Mouse (Mus musculus) stomach, embryonic 16.5 days (tissue): ENCODE measurements around the gene Zfp462. TPM values are rescaled to one million over a fixed set of nuclear protein-coding genes. Genes with fewer than 3 reads are reported as not detected.

Experiments used
- ATAC-seq: fragments of 200-750 bp; cut with Nextera tagmentation; 2 replicates; pipeline ENCODE4 v1.8.0; 2017; ENCODE audit warnings: moderate number of reproducible peaks, moderate TSS enrichment; ENCODE audit not compliant: insufficient read depth, low FRiP score
- H3K27ac ChIP-seq: fragments of 300-500 bp; sonication (generic); 2 replicates; pipeline ENCODE4 v1.5.1; 2014; ENCODE audit warnings: low read length
- H3K27me3 ChIP-seq: fragments of 300-500 bp; sonication (generic); 2 replicates; pipeline ENCODE4 v1.6.1; 2014; ENCODE audit warnings: low read length, control low read depth, mixed read lengths; ENCODE audit not compliant: control insufficient read depth, insufficient read depth
- H3K36me3 ChIP-seq: fragments of 300-500 bp; sonication (generic); 2 replicates; pipeline ENCODE4 v1.6.1; 2014; ENCODE audit warnings: low read length; ENCODE audit not compliant: control insufficient read depth, insufficient read depth
- H3K4me1 ChIP-seq: fragments of 300-500 bp; sonication (generic); 2 replicates; pipeline ENCODE4 v1.6.1; 2014; ENCODE audit warnings: low read length, control low read depth, mixed read lengths; ENCODE audit not compliant: control insufficient read depth, insufficient read depth
- H3K4me2 ChIP-seq: fragments of 300-500 bp; sonication (generic); 2 replicates; pipeline ENCODE4 v1.6.1; 2014; ENCODE audit warnings: low read depth, low read length, mixed read lengths
- H3K4me3 ChIP-seq: fragments of 300-500 bp; sonication (generic); replicated peaks from 2 replicates; pipeline ENCODE4 v1.5.1; 2014; ENCODE audit warnings: mild to moderate bottlenecking, low read length
- H3K9ac ChIP-seq: fragments of 300-500 bp; sonication (generic); 2 replicates; pipeline ENCODE4 v1.6.1; 2014; ENCODE audit warnings: low read length
- H3K9me3 ChIP-seq: fragments of 300-500 bp; sonication (generic); replicated peaks from 2 replicates; pipeline ENCODE4 v1.6.1; 2016; ENCODE audit warnings: low read length, control low read depth; ENCODE audit not compliant: control insufficient read depth
- WGBS: fragments of 180-500 bp; shearing (Covaris S2); extraction: QIAGEN DNeasy Blood & Tissue Kit; methylation state at CpG from one replicate; pipeline ENCODE4 v1.1.7; 2014; 5-methylcytosine and 5-hydroxymethylcytosine counted together
- polyA plus RNA-seq: library from polyadenylated mRNA; unstranded; fragments of >200 nt; fragmentation: Nextera tagmentation; extraction: Ambion mirVana; gene quantifications from 2 replicates; pipeline ENCODE4 v1.2.1, GENCODE M21; 2015

Gene Zfp462
- polyA plus RNA-seq, 1 experiment from 2014 or later, result 1.9 TPM

DNA sequence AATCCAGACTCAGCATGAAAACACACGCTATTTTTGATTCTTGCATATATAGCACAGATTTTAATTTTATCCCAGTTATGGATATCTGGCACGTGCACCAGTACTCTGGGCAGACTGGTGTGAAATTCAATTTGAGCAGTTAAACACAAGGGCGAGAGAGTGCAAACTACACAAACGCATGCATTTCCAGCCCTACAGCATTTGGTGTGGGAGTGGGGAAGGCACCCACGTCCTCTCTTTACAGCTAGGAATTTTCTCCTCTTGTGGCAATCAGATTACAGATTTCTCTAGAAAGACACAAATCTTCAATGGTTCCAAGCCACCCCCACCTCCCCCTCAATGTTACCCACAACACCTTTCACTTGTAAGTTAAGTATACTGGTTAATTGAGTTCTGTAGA, 114.1 kb downstream of the Zfp462 start:
- Histone ChIP-seq H3K27ac (0 out of 2 replicates have a peak overlapping the region, but pooled peaks have one; percentile 16), H3K36me3 (no peaks in the 10 kb centered on the region), H3K4me1 (no peaks in the 10 kb centered on the region), H3K9ac (no peak overlapping the region), H3K4me3 (no peak overlapping the region), H3K27me3 (no peaks in the 10 kb centered on the region), H3K4me2 (no peak overlapping the region), H3K9me3 (no peaks in the 10 kb centered on the region)
- WGBS, result 74% methylated on average over 5 of the region's 5 CpGs
- no peak for ATAC-seq

GRCm38 (mm10) chr4:55066341-55067170, 121.7 kb downstream of the Zfp462 start:
- Histone ChIP-seq H3K9ac (no peak overlapping the region), H3K4me2 (no peak overlapping the region), H3K27ac (no peak overlapping the region), H3K4me3 (no peak overlapping the region), H3K27me3 (no peaks in the 10 kb centered on the region), H3K36me3 (peaks cover 8% of the 10 kb centered on the region; the same call in 1 of the 2 replicates), H3K9me3 (no peaks in the 10 kb centered on the region), H3K4me1 (no peaks in the 10 kb centered on the region)
- ATAC-seq, result no peak
- 56% methylated on average over 17 of the region's 17 CpGs for WGBS

GRCm38 (mm10) chr4:55071535-55071934, 126.7 kb downstream of the Zfp462 start:
- Histone ChIP-seq H3K27me3 (no peaks in the 10 kb centered on the region), H3K27ac (no peak overlapping the region), H3K4me2 (no peak overlapping the region), H3K36me3 (peaks cover 10% of the 10 kb centered on the region; the same call in 1 of the 2 replicates), H3K4me1 (no peaks in the 10 kb centered on the region), H3K4me3 (no peak overlapping the region), H3K9ac (no peak overlapping the region), H3K9me3 (no peaks in the 10 kb centered on the region)
- 86% methylated on average over 5 of the region's 5 CpGs for WGBS
- ATAC-seq, result no peak

DNA sequence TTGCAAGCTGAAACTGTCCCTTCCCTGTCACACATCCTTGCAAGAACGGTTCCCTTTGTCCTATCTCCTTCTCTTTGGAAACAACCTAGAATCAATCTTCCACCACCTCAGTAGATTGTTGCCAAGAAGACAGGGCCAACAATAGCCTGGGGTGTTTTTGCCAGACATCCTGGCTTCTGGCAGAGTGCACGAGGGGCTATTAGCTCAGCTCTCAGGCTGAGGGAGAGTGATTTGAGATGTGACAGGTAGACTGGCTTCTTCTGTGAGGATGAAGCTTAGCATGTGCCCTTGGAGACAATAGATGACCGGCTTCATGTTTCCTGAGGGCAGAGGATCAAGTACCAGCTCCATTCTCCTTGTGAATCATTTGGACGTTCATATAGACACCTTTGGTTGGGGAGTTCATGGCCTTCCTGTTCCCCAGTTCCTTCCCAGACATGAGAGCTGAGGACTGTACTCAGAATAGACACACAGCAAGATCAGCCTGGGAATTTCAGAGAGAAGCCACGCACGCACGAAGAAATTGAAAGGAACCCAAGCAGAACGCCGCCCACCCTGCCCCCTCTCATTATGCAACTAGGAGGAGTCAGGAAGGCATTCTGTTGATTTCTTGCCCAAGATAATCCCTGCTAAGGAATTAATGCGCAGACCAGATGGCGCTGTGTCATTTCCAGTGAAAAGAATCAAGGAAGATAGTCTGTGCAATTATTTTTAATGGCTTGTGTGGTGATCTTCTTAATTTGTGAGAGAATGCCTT, 132.5 kb downstream of the Zfp462 start:
- Histone ChIP-seq H3K4me1 (peaks cover 6% of the 10 kb centered on the region; the same call in 1 of the 2 replicates), H3K9me3 (no peaks in the 10 kb centered on the region), H3K36me3 (no peaks in the 10 kb centered on the region), H3K27me3 (no peaks in the 10 kb centered on the region), H3K4me2 (no peak overlapping the region), H3K27ac (peak overlapping the region; percentile 7; the same call in 1 of the 2 replicates), H3K9ac (no peak overlapping the region), H3K4me3 (no peak overlapping the region)
- no peak for ATAC-seq
- WGBS, result 72% methylated on average over 11 of the region's 11 CpGs

DNA sequence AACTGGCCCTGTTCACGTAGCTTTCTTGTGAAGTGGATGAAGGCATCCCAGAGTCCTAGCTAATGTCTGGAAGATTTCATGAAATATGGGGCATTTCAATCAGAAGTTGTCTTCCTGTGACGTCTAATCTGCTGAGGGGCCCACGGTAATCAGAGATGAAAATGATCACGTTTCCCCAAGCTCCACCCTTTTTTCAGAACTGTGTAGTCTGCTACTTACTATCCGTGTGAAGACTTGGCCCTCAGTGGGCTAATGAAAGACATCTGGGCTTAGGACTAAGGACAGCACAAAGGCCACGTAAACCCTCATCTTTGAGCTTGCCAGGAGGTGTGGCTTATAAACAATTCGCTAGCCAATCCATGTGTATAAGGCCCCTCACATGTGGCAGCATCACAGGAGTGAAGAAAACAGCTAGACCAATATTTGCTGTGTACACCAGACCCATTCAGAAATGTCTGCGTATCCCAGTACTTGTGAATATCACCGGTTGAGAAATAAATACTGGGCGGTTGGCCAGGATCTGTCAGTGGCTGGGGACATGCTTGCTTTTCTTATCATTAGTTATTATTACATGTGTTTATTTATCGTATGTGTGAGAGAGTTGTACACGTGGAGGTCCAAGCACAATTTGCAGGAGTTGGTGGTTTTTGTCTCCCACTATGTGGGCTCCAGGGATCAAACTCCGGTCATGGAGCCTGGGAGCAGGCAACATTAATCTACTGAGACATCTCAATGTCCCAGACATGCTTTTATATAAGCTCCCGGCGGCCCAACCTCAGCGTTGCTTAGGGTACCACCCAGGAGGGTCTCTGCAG, 133.3 kb downstream of the Zfp462 start:
- Histone ChIP-seq H3K4me2 (no peak overlapping the region), H3K36me3 (no peaks in the 10 kb centered on the region), H3K9ac (no peak overlapping the region), H3K4me3 (no peak overlapping the region), H3K27me3 (no peaks in the 10 kb centered on the region), H3K4me1 (peaks cover 6% of the 10 kb centered on the region; the same call in 1 of the 2 replicates), H3K27ac (no peak overlapping the region), H3K9me3 (no peaks in the 10 kb centered on the region)
- ATAC-seq, result peak; percentile 80
- 43% methylated on average over 16 of the region's 16 CpGs for WGBS

GRCm38 (mm10) chr4:55079056-55079455, 134.2 kb downstream of the Zfp462 start:
- Histone ChIP-seq H3K4me2 (no peak overlapping the region), H3K27ac (no peak overlapping the region), H3K9me3 (no peaks in the 10 kb centered on the region), H3K36me3 (no peaks in the 10 kb centered on the region), H3K27me3 (no peaks in the 10 kb centered on the region), H3K9ac (no peak overlapping the region), H3K4me1 (peaks cover 6% of the 10 kb centered on the region; the same call in 1 of the 2 replicates), H3K4me3 (no peak overlapping the region)
- WGBS, result 89% methylated on average over 9 of the region's 9 CpGs
- ATAC-seq, result no peak

- WGBS, result 80% methylated on average over 6 of the region's 6 CpGs
- no peaks in the 10 kb centered on the region for H3K36me3 ChIP-seq
- H3K4me1 ChIP-seq, result no peaks in the 10 kb centered on the region
- no peak overlapping the region for H3K9ac ChIP-seq
- H3K4me3 ChIP-seq, result no peak overlapping the region
- H3K27me3 ChIP-seq, result no peaks in the 10 kb centered on the region
- no peak for ATAC-seq
- H3K9me3 ChIP-seq, result no peaks in the 10 kb centered on the region
- H3K4me2 ChIP-seq, result no peak overlapping the region
- no peak overlapping the region for H3K27ac ChIP-seq
These were observed 139.3 kb downstream of the Zfp462 start for GRCm38 (mm10) chr4:55084080-55084688.

DNA sequence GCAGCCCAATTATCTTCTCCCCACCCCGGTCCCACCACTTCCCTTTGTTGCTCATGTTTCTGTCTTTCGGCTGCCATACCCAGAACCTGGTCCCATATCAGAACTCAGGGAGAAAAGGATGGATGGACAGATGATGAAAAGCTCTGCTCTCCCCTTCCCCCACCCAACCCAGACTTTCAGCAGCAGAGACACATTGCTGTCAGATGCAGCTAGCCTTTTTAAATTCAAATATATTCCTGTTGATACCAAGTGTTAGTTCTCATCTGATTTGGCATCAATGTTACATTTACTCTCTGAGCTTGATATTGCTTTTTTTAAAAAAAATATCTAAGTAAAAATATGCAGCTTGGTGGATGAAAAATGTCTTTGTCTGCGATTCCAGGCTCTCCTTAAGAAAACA, 143.3 kb downstream of the Zfp462 start:
- Histone ChIP-seq H3K9me3 (no peaks in the 10 kb centered on the region), H3K4me2 (no peak overlapping the region), H3K27ac (no peak overlapping the region), H3K9ac (no peak overlapping the region), H3K4me3 (no peak overlapping the region), H3K27me3 (no peaks in the 10 kb centered on the region), H3K36me3 (no peaks in the 10 kb centered on the region), H3K4me1 (no peaks in the 10 kb centered on the region)
- WGBS, result 80% methylated on average over 3 of the region's 3 CpGs
- no peak for ATAC-seq
